Mouse (Mus musculus): ENCODE measurements around the gene Mill1.

DNA sequence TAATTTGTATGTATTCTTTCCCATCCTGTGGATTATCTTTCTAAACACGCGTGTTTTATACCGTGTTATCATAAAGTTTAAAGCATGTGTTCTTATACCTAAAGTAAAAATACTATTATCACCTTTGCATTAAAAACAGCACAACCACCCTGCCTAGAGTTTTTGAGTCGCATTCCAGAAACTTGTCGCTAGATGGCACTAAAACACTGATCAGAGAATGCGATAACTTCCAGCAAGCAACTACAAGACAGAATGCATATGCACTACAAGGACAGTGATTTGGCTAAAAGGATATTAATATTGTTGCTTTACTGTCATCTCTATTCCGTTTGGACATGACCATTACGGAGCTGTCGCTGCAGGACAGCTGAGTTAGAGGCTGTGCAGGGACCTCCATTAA is 34.2 kb upstream of the Mill1 start:
- no peak for TF ChIP-seq TAL1 (IDR thresholded peaks at IDR 0.05; ENCODE audit: low read length)
- no peak for TF ChIP-seq GATA1 (IDR thresholded peaks at IDR 0.05; ENCODE audit: low read length)

Measured in erythroblast, embryonic 14.5 days (primary cell).